Mouse (Mus musculus) liver, adult 2 months (tissue): ENCODE measurements around the gene Fndc10. TPM values are rescaled to one million over a fixed set of nuclear protein-coding genes. Genes with fewer than 3 reads are reported as not detected.

Experiments used
- DNase-seq: peaks from one replicate; pipeline ENCODE4 v3.0.0-alpha.2; 2011; ENCODE audit warnings: low read depth, low spot score; ENCODE audit errors: extremely low read depth
- H3K27ac ChIP-seq: fragments of 200-500 bp; replicated peaks from 2 replicates; pipeline ENCODE4 v1.5.1; 2012; ENCODE audit warnings: low read depth, mild to moderate bottlenecking, control low read depth, inconsistent platforms, low read length; ENCODE audit not compliant: insufficient read depth
- H3K27me3 ChIP-seq: fragments of 200-500 bp; 2 replicates; pipeline ENCODE4 v1.6.1; 2012; ENCODE audit warnings: mild to moderate bottlenecking, moderate library complexity, low read length, inconsistent platforms; ENCODE audit not compliant: control insufficient read depth, insufficient read depth
- H3K36me3 ChIP-seq: fragments of 200-500 bp; 2 replicates; pipeline ENCODE4 v1.6.1; 2012; ENCODE audit warnings: low read length, inconsistent platforms; ENCODE audit not compliant: control insufficient read depth, insufficient read depth
- H3K4me1 ChIP-seq: fragments of 200-500 bp; 2 replicates; pipeline ENCODE4 v1.6.1; 2011; ENCODE audit warnings: low read length; ENCODE audit not compliant: control insufficient read depth, insufficient read depth
- H3K4me3 ChIP-seq: fragments of 200-500 bp; 2 replicates; pipeline ENCODE4 v1.5.1; 2011; ENCODE audit warnings: low read depth, mild to moderate bottlenecking, control low read depth, low read length, moderate library complexity; ENCODE audit not compliant: insufficient read depth
- H3K79me2 ChIP-seq: fragments of 200-500 bp; 2 replicates; pipeline ENCODE4 v1.6.1; 2012; ENCODE audit warnings: inconsistent platforms, mild to moderate bottlenecking, low read length, moderate library complexity; ENCODE audit not compliant: control insufficient read depth, insufficient read depth
- H3K9ac ChIP-seq: fragments of 200-500 bp; 2 replicates; pipeline ENCODE4 v1.6.1; 2012; ENCODE audit warnings: low read depth, mild to moderate bottlenecking, control low read depth, inconsistent platforms, low read length
- CTCF ChIP-seq: fragments of 200-500 bp; IDR thresholded peaks from 2 replicates; pipeline ENCODE4 v1.5.1; 2011; ENCODE audit warnings: low read depth, low read length, control low read depth
- POLR2A ChIP-seq: fragments of 200-500 bp; IDR thresholded peaks from 2 replicates; pipeline ENCODE4 v1.6.1; 2011; ENCODE audit warnings: low read length, control low read depth; ENCODE audit not compliant: insufficient read depth; ENCODE audit errors: extremely low read depth
- WGBS: fragments of 180-500 bp; shearing (Covaris S2); methylation state at CpG from one replicate; pipeline ENCODE4 v1.1.7; 2018; 5-methylcytosine and 5-hydroxymethylcytosine counted together
- polyA plus RNA-seq: library from polyadenylated mRNA; depleted of rRNA; stranded (reverse); fragments of >200 nt; gene quantifications from 2 replicates; pipeline ENCODE4 v1.2.3, GENCODE M21; 2012
- total RNA-seq: library from RNA; depleted of rRNA; stranded (reverse); fragments of >200 nt; gene quantifications from 2 replicates; pipeline ENCODE4 v1.2.3, GENCODE M21; 2014

The Fndc10 gene
- total and polyA plus RNA-seq, 2 experiments = 0.37 to 0.77 TPM

DNA sequence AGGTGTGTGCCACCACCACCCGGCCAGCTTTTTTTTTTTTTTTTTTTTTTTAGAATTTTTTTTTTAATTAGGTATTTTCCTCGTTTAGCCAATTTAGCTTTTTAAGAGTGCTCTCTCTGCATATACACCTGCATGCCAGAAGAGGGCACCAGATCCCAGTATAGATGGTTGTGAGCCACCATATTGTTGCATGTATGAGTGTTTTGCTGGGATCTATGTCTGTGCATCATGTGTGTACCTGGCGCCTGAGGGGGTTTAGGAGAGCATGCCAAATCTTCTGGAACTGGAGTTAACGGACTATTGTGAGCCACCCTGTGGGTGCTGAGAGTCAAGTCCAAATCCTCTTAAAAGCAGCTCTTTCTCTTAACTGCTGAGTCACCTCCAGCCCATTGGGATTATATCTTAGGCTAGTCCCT lies 27.5 kb downstream of the Fndc10 start:
- H3K36me3 ChIP-seq = peaks cover 19% of the 10 kb centered on the region
- DNase-seq = peak; percentile 15
- H3K4me3 ChIP-seq = no peak overlapping the region
- TF ChIP-seq POLR2A (no peak), CTCF (peak; percentile 37)
- H3K79me2 ChIP-seq = no peaks in the 10 kb centered on the region; the same call in 1 of the 2 replicates
- no peaks in the 10 kb centered on the region for H3K4me1 ChIP-seq
- no peaks in the 10 kb centered on the region for H3K27me3 ChIP-seq
- WGBS = 68% methylated on average over 4 of the region's 4 CpGs
- H3K27ac ChIP-seq = no peak overlapping the region
- no peak overlapping the region for H3K9ac ChIP-seq

DNA sequence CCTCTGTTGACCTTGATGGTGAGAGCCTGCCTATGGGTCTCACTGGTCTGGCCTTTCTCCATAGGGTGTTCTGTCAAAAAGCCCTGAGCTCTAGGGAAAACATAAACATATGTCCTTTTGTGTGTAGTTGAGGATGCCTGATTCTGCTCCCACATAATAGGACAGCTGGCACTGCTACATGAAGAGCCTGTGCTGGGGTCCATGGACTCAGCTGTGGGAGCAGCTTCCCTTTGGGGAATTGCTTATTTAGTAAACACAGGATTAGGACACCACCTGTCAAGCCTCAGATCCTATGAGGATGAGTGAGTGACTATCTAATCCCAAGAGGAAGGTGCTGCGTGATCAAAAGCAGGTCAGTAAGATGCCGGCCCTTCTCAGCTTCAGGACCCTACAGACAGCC lies 33.9 kb downstream of the Fndc10 start:
- Histone ChIP-seq H3K27me3 (no peaks in the 10 kb centered on the region), H3K4me3 (no peak overlapping the region), H3K9ac (no peak overlapping the region), H3K27ac (no peak overlapping the region), H3K4me1 (no peaks in the 10 kb centered on the region; the same call in 1 of the 2 replicates), H3K79me2 (no peaks in the 10 kb centered on the region), H3K36me3 (peaks cover 11% of the 10 kb centered on the region; the same call in 1 of the 2 replicates)
- 100% methylated on average over 2 of the region's 2 CpGs for WGBS
- TF ChIP-seq POLR2A (no peak), CTCF (no peak)
- DNase-seq = no peak

GRCm38 (mm10) chr4:155733267-155733666 lies 39.1 kb downstream of the Fndc10 start:
- Histone ChIP-seq H3K27ac (no peak overlapping the region), H3K36me3 (0 out of 2 replicates have a peak, but pooled peaks cover 5% of the 10 kb centered on the region), H3K9ac (no peak overlapping the region), H3K4me3 (no peak overlapping the region), H3K27me3 (no peaks in the 10 kb centered on the region), H3K79me2 (no peaks in the 10 kb centered on the region), H3K4me1 (no peaks in the 10 kb centered on the region; the same call in none of the 2 replicates)
- TF ChIP-seq POLR2A = no peak
- TF ChIP-seq CTCF = no peak
- WGBS = 89% methylated on average over 10 of the region's 10 CpGs
- DNase-seq = no peak

- 9% methylated on average over 35 of the region's 35 CpGs for WGBS
- Histone ChIP-seq H3K4me1 (no peaks in the 10 kb centered on the region; the same call in none of the 2 replicates), H3K27ac (peak within 1 kb of the TSS; percentile 18), H3K9ac (peak within 1 kb of the TSS; percentile 75), H3K36me3 (0 out of 2 replicates have a peak, but pooled peaks cover 5% of the 10 kb centered on the region), H3K79me2 (no peaks in the 10 kb centered on the region), H3K4me3 (peak within 1 kb of the TSS; percentile 67), H3K27me3 (no peaks in the 10 kb centered on the region)
- peak; percentile 34 for DNase-seq
- TF ChIP-seq CTCF (no peak), POLR2A (0 out of 2 replicates have a peak, but pooled peaks have one; percentile 22)
Observed at GRCm38 (mm10) chr4:155734350-155734941, 40.3 kb downstream of the Fndc10 start, which contains the start of gene Tmem240. Gene Tmem240 (plus strand): TSS chr4:155734800.

- Histone ChIP-seq H3K36me3 (0 out of 2 replicates have a peak, but pooled peaks cover 5% of the 10 kb centered on the region), H3K79me2 (no peaks in the 10 kb centered on the region), H3K4me1 (no peaks in the 10 kb centered on the region; the same call in none of the 2 replicates), H3K27ac (no peak overlapping the region; the same call in 1 of the 2 replicates), H3K9ac (peak overlapping the region; percentile 75), H3K4me3 (peak overlapping the region; percentile 67), H3K27me3 (no peaks in the 10 kb centered on the region)
- TF ChIP-seq CTCF (no peak), POLR2A (no peak)
- DNase-seq = no peak
- WGBS = 6% methylated on average over 70 of the region's 79 CpGs
Observed at GRCm38 (mm10) chr4:155734951-155735702, 41.0 kb downstream of the Fndc10 start.

GRCm38 (mm10) chr4:155735788-155736187 lies 41.6 kb downstream of the Fndc10 start:
- H3K79me2 ChIP-seq = no peaks in the 10 kb centered on the region
- TF ChIP-seq CTCF (no peak), POLR2A (no peak)
- H3K27ac ChIP-seq = no peak overlapping the region
- H3K27me3 ChIP-seq = no peaks in the 10 kb centered on the region
- 0 out of 2 replicates have a peak, but pooled peaks cover 5% of the 10 kb centered on the region for H3K36me3 ChIP-seq
- peak overlapping the region; percentile 67; the same call in 1 of the 2 replicates for H3K4me3 ChIP-seq
- DNase-seq = no peak
- no peaks in the 10 kb centered on the region; the same call in none of the 2 replicates for H3K4me1 ChIP-seq
- no peak overlapping the region for H3K9ac ChIP-seq
- 89% methylated on average over 5 of the region's 5 CpGs for WGBS
